Mouse (Mus musculus): ENCODE results near the gene Ssxb3. TPM values are rescaled to one million over a fixed set of nuclear protein-coding genes. Genes with fewer than 3 reads are reported as not detected.
"Not testable (repeated sequence)": the region's sequence is repeated elsewhere in the genome, so short reads cannot be mapped to it uniquely, and the experiment has no call there.

The Ssxb3 gene
- polyA plus RNA-seq (2015; fragmentation: Nextera tagmentation; extraction: Ambion mirVana), result not detected in 2 replicates

DNA sequence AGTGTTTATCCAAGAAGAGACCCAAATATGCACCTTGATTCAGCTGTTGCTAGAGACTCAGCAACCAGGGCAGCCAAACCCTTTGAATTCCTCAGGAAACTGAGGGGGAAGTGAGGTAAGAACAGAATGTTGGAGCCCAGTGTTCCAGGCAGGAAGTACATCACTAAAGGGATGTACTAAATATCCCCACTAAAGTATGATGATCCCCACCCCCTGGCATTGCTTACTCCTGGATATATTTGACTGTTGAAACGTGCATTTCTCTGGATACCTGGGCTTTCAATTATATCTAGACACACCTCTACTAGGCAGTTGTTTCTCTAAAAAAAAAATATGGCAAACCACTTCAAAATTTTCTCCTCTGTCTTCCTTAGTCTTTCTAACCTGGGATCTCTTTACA lies at the start of gene Ssxb3:
TSS of gene Ssxb3 (minus strand) at position 101 of the 400 bp plus-strand sequence.
- not testable (repeated sequence) for H3K4me1 ChIP-seq; ATAC-seq; H3K36me3 ChIP-seq (ENCODE audit: poor library complexity, severe bottlenecking); H3K9me3 ChIP-seq (replicated peaks); H3K4me3 ChIP-seq; H3K4me2 ChIP-seq; H3K27me3 ChIP-seq; H3K9ac ChIP-seq; H3K27ac ChIP-seq
- WGBS, result 31% methylated on average over 1 of the region's 1 CpGs

DNA sequence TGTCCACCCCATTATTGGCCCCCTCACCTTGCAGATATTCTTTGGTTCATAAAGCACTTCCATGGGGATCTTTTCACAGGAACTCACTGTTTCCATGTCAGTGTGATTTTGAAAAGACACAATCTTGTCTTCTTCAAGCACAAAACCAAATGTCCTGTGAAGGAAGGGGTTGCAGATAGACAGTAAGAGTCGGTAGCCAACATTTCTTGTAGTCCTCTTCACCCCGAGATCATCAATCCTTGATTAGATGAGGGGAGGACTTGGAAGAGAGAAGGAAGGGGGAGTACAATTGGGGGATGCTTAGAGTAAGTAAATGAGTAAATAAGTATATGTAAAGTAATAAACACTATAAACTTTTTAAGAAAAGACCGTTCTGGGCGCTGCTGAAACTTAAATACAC lies 43.5 kb downstream of the Ssxb3 start, which contains the start of gene Ssxb6:
TSS of gene Ssxb6 (minus strand) at position 101 of the 400 bp plus-strand sequence.
- H3K36me3 ChIP-seq (ENCODE audit: poor library complexity, severe bottlenecking); H3K27ac ChIP-seq; H3K9ac ChIP-seq; H3K4me2 ChIP-seq; H3K4me3 ChIP-seq; H3K27me3 ChIP-seq; ATAC-seq; H3K9me3 ChIP-seq (replicated peaks); H3K4me1 ChIP-seq: not testable (repeated sequence)
- 70% methylated on average over 4 of the region's 4 CpGs for WGBS

Other genes with a start within 250 kb of the Ssxb3 start
- gene Ssxb9, start 224.8 kb downstream of the Ssxb3 start, polyA plus RNA-seq (2015; fragmentation: Nextera tagmentation; extraction: Ambion mirVana), result not detected in 2 replicates
- gene Ssxb1, start 178.5 kb downstream of the Ssxb3 start, polyA plus RNA-seq (2015; fragmentation: Nextera tagmentation; extraction: Ambion mirVana), result not detected in 2 replicates
- not detected in 2 replicates for gene Ssxb2, start 130.1 kb downstream of the Ssxb3 start, polyA plus RNA-seq (2015; fragmentation: Nextera tagmentation; extraction: Ambion mirVana)
- not detected in 2 replicates for gene Gm14459, start 66.9 kb downstream of the Ssxb3 start, polyA plus RNA-seq (2015; fragmentation: Nextera tagmentation; extraction: Ambion mirVana)
- not detected in 2 replicates for gene Ssxb6, start 43.6 kb downstream of the Ssxb3 start, polyA plus RNA-seq (2015; fragmentation: Nextera tagmentation; extraction: Ambion mirVana)
- not detected in 2 replicates for gene Ssxb8, start 99.0 kb upstream of the Ssxb3 start, polyA plus RNA-seq (2015; fragmentation: Nextera tagmentation; extraction: Ambion mirVana)
- not detected in 2 replicates for gene Ssx9, start 156.6 kb upstream of the Ssxb3 start, polyA plus RNA-seq (2015; fragmentation: Nextera tagmentation; extraction: Ambion mirVana)
- not detected in 2 replicates for gene Ssxb5, start 211.9 kb upstream of the Ssxb3 start, polyA plus RNA-seq (2015; fragmentation: Nextera tagmentation; extraction: Ambion mirVana)

Measured in forebrain, embryonic 13.5 days (tissue).